Mouse (Mus musculus) MEL-GATA-1-ER (cell line): ENCODE results near the gene Cabp4.
A peak's percentile ranks its signal among the peaks of the same experiment; 100 is the strongest.

Experiments used
- DNase-seq: peaks from one replicate; pipeline ENCODE4 v3.0.0-alpha.2; 2012; ENCODE audit warnings: low read depth; ENCODE audit errors: extremely low read depth

The Cabp4 gene

GRCm38 (mm10) chr19:4102626-4103025 is 41.2 kb downstream of the Cabp4 start:
- no peak for DNase-seq

GRCm38 (mm10) chr19:4102049-4102448 is 41.8 kb downstream of the Cabp4 start:
- DNase-seq = no peak

GRCm38 (mm10) chr19:4101466-4101865 is 42.4 kb downstream of the Cabp4 start:
- DNase-seq = no peak

DNA sequence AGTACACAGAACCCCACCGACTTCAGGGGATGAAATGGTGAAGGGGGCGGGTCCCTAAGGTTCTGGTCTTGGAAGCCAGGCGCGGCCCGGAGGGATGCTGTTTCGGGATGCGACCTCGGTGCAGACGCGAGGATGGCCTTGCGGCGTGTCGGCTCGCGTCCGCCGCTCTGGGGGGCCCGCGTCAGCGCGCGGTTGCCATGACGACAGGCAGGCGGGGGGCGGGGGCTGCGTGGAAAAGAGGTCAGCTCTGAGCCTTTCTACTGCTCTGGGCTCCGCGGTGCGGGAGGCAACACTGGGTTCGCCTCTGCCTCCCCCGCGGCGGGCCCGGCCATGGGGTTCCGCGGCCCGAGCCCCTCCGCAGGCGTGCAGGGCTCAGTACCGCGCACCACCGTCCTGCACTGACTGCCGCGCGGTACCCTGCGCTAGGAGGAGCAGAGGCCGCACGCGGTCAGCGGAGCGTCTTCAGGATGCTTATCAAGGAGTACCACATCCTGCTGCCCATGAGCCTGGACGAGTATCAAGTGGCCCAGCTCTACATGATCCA is 43.0 kb downstream of the Cabp4 start:
- DNase-seq = no peak

DNA sequence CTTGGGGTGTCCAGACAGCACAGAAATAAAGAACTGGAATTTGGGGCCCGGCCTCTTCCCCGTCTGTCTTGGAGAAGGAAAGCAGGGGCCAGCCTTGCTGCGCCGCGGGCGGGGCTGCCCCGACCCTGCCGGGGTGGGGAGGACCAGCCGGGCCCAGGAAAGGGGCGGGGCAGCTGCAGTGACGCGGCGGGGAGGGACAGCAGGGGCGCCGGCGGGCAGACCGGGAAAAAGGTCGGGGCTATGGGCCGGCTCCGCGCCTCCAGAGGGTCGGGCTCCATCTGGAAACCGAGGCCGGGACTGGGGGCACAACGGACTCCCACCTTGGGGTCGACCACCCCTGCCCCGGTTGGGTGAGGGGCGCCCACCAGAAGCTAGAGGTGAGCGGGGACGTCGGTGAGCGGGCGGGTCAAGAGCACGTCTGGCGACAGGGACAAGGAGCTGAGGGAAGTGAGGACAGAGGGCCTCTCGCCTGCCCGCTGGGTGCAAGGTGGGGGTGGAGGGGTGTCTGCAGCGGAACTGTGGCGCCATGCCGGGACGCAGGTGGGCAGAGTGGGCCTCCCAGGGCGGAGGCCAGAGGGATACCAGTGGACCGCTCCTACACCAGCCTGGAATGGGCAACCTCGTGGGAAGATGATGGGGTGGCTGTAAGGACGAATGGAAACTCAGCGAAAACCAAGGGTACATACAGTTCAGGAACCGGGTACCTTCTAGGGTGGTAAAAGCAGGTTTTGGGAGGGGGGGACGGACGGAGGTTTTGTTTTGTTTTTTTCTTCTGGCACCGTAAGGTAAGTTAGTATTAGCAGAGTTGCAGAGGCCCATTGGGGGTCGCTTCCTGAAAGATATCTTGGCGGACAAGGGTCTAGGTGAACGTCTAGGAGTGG is 43.8 kb downstream of the Cabp4 start, which contains the start of gene Pitpnm1:
TSS of gene Pitpnm1 (plus strand) at position 162 of the 881 bp plus-strand sequence.
- no peak for DNase-seq

GRCm38 (mm10) chr19:4099056-4099455 is 44.8 kb downstream of the Cabp4 start:
- DNase-seq = peak; percentile 84

- no peak for DNase-seq
These were observed 45.4 kb downstream of the Cabp4 start for GRCm38 (mm10) chr19:4098426-4098825.

DNA sequence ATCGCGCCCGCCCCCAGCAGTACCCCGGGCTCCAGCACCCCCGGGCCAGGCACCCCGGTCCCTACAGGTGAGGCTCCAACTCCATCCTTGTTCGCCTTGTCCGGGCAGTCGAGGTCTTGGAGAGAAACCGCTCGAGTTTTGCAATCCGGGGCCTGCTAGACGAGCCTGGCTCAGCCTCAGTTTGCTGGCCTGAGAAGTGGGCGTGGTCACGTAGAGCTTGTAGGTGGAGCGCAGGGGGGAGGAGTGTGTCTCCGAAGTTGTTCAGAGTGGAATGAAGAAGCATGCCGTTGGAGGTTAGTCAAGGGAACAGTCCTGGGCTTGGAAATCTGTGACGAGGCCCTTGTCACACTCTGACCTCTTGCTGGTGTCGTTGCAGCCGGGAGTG is 46.4 kb downstream of the Cabp4 start:
- DNase-seq = peak; percentile 75

- DNase-seq = peak; percentile 96
These were observed 47.0 kb downstream of the Cabp4 start, which contains the start of gene Cdk2ap2 for GRCm38 (mm10) chr19:4096642-4097440. Cdk2ap2 (plus strand) TSS chr19:4097182.

DNA sequence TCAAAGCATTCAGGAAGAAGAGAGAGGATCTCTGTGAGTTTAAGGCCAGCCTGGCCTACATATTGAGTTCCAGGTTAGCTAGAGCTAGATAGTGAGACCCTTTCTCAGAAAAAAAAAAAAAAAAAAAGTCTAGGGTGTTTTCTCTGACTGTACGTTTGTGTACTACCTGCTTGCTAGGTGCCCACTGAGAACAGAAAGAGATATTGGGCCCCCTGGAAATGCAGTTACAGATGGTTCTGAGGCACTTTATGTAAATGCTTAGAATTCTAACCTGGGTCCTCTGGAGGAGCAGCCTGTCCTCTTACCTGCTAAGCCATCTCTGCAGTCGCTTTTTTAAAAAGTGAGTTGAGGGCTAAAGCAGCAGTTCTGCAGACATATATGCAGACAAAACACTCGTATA is 48.0 kb downstream of the Cabp4 start:
- no peak for DNase-seq

DNA sequence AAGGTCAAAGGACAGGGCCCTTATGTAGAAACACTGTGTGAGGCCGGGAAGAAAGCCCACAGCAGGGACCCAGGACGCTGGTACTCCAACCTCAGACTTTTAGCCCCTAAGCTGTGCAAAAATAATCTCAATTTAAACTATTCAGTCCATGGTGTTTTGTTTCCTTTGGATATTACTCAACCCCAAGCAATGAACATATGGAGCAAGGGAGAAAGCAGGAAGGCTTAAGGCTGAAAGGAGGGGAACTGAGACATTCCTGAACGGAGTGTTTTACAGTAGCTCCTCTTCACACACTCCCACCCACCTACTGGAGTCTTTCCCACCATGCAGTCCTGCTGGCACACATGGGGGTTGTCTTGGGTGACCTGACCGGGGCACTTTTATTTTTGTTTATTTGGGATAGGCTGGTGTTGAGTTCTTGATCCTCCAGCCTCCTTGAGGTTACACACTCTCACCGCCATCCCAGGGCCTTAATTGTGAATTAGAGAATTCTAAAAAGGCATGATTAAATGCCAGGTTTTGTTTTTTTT is 49.0 kb downstream of the Cabp4 start:
- DNase-seq = no peak

GRCm38 (mm10) chr19:4094348-4094747 is 49.5 kb downstream of the Cabp4 start:
- no peak for DNase-seq

DNA sequence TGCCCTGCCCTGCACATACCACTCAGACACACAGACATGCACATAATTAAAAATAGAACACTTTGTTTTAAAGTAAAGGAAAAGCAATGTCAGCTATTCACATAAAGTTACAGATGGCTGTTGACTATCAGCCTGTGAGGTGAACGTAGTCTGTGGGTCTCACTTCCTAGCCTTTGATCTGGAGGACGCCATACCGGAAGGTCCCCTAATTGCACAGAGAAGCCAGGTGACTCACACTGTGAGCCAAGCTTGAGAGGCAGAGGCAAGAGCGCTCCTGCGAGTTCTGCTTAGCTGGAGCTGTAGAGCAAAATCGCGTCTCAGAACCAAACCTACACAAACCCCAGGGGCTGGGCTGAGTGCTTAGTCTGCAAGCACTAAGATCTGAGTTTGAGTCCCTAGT is 50.1 kb downstream of the Cabp4 start:
- no peak for DNase-seq

- no peak for DNase-seq
These were observed 51.1 kb downstream of the Cabp4 start for GRCm38 (mm10) chr19:4092750-4093149.

- no peak for DNase-seq
These were observed 52.5 kb downstream of the Cabp4 start for GRCm38 (mm10) chr19:4091383-4091782.

- no peak for DNase-seq
These were observed 53.4 kb downstream of the Cabp4 start for GRCm38 (mm10) chr19:4090446-4090845.

- DNase-seq = no peak
These were observed 54.7 kb downstream of the Cabp4 start for GRCm38 (mm10) chr19:4089128-4089527.

DNA sequence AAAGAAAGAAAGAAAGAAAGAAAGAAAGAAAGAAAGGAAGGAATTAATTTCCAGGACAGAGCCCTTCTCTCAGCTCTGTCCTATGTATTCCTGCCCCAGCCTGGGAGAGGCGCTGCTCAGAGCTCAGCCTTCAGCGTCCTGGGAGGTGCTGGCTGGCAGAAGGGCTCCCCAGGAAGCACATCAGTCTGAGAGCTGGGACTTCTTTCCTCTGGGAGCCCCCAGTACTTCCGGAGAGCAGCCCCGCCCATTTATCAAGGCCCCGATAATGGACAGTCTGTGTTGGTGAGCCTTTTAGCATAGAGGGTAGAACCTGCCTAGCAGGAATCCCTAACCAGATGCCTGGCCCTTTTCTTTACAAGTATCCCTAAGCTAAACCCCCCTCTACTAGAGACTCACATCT is 55.7 kb downstream of the Cabp4 start:
- DNase-seq = peak; percentile 33

DNA sequence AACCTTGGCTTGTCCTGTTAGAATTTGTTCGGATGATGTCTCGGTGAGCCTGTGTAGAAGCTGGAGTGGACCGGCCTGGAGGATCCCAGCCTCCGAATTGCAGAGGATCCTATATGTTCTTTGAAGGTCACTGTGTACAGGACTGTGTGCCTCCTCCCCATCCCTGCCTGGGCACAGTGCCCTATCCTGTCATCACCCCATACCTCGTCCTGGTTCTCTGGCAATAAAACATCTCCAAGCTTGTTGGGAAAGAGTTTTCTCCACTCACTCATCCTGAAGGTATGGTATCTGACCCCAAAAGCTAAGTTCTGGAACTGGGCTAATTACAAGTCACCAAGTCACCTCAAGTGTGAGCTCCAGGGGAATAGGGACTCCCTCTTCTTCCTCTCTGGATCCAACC is 56.7 kb downstream of the Cabp4 start:
- no peak for DNase-seq

DNA sequence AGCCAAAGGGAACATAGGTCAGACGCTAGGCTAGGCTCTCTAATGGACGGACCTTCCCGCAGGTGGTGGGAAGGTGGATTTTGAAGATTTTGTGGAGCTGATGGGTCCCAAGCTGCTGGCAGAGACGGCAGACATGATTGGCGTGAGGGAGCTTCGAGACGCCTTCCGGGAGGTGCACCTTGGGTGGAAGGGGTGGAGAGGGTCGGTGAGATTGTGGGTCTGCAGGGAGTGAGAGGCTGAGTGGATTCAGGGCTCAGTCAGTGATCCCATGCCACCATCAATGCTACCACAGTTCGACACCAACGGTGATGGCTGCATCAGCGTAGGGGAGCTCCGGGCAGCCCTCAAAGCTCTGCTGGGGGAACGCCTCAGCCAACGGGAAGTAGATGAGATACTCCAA is 57.7 kb downstream of the Cabp4 start:
- DNase-seq = no peak
